ENCODE assay signal across 27 mouse cellular contexts in genomic region chr9:24466649-24467048, GRCm38 (mm10). TPM values are rescaled to one million over a fixed set of nuclear protein-coding genes. Genes with fewer than 3 reads are reported as not detected.
DNase-seq lines count a peak whose midpoint lies in the region; ATAC-seq and TF ChIP-seq lines count a peak whose summit lies in the region.
"Had no signal": no experiment of that assay in that cellular context is flagged by ENCODE, and none has a peak within 500 bp of the region (broad histone marks: within the 10 kb centered on the region; RNA-seq: fewer than 3 reads in every experiment).

No protein-coding gene starts in this region.

- H3K27me3 ChIP-seq in forebrain, embryonic 15.5 days: no peaks in the 10 kb centered on the region
- no peaks in the 10 kb centered on the region for H3K27me3 ChIP-seq in forebrain, embryonic 10.5 days (ENCODE audit: poor library complexity, severe bottlenecking)
- H3K27me3 ChIP-seq: CH12.LX; embryonic facial prominence, embryonic 13.5 days; embryonic facial prominence, embryonic 15.5 days; Patski had no signal

- H3K4me1 ChIP-seq in forebrain, embryonic 15.5 days: peaks cover 19% of the 10 kb centered on the region; the same call in 1 of the 2 replicates
- H3K4me1 ChIP-seq in forebrain, embryonic 10.5 days: no peaks in the 10 kb centered on the region
- H3K4me1 ChIP-seq: embryonic facial prominence, embryonic 13.5 days; embryonic facial prominence, embryonic 15.5 days had no signal

- H3K27ac ChIP-seq in forebrain, embryonic 15.5 days (replicated peaks): peak overlapping the region; percentile 79
- H3K27ac ChIP-seq in forebrain, embryonic 10.5 days: no peak overlapping the region
- peak overlapping the region; percentile 43 for H3K27ac ChIP-seq in layer of hippocampus, adult 2 months
- H3K27ac ChIP-seq: embryonic facial prominence, embryonic 13.5 days; embryonic facial prominence, embryonic 15.5 days had no signal

- 96% methylated on average over 1 of the region's 1 CpGs for WGBS in forebrain, embryonic 15.5 days
- 100% methylated on average over 1 of the region's 1 CpGs for WGBS in forebrain, embryonic 10.5 days

- no peak for DNase-seq in forebrain, embryonic 10.5 days (ENCODE audit: extremely low spot score, low spot score)
- no peak for DNase-seq in frontal cortex, postnatal 14 days (ENCODE audit: low spot score in 2 of 2)
- DNase-seq in layer of hippocampus, adult 2 months (ENCODE audit: low spot score in 2 of 2): peak in 1 of 2 experiments; percentile 16
- DNase-seq in layer of hippocampus, postnatal 14 days (ENCODE audit: low spot score in 2 of 2): no peak
- DNase-seq in right cerebral cortex, adult 18-20 months: peak; percentile 39
- DNase-seq in right cerebral cortex, postnatal 36 days (ENCODE audit: low spot score in 2 of 2): no peak
- DNase-seq: adrenal gland, adult 8-10 months; adrenal gland, postnatal 14 days; adrenal gland, postnatal 36 days; B cell, adult 2 months; cerebellum, adult 11 months; cerebellum, adult 18-20 months; cerebellum, adult 8-10 months; cerebellum, adult 9-11 months; cerebellum, postnatal 14 days; cerebellum, postnatal 36 days; embryo, embryonic 11 days had no signal

- no peak overlapping the region for H3K9ac ChIP-seq in forebrain, embryonic 15.5 days (replicated peaks)
- H3K9ac ChIP-seq: embryonic facial prominence, embryonic 13.5 days; embryonic facial prominence, embryonic 15.5 days had no signal

- H3K9me3 ChIP-seq in forebrain, embryonic 15.5 days: no peaks in the 10 kb centered on the region
- no peaks in the 10 kb centered on the region for H3K9me3 ChIP-seq in forebrain, embryonic 10.5 days
- H3K9me3 ChIP-seq: embryonic facial prominence, embryonic 13.5 days; embryonic facial prominence, embryonic 15.5 days; G1E had no signal

- ATAC-seq in forebrain, embryonic 15.5 days (replicated peaks): 0 out of 2 replicates have a peak, but pooled peaks have one; percentile 20
- ATAC-seq in frontal cortex, adult (ENCODE audit: low TSS enrichment): peak; percentile 81
- ATAC-seq: activated CD4-positive, CD25-positive, alpha-beta regulatory T cell, adult 4 months; CD4-positive, CD25-positive, alpha-beta regulatory T cell, adult 4 months; Patski had no signal

- H3K36me3 ChIP-seq in forebrain, embryonic 15.5 days: no peaks in the 10 kb centered on the region
- peaks cover 11% of the 10 kb centered on the region for H3K36me3 ChIP-seq in forebrain, embryonic 10.5 days (replicated peaks)
- H3K36me3 ChIP-seq: embryonic facial prominence, embryonic 15.5 days had no signal

- H3K4me3 ChIP-seq in forebrain, embryonic 15.5 days: no peak overlapping the region
- no peak overlapping the region for H3K4me3 ChIP-seq in forebrain, embryonic 10.5 days
- H3K4me3 ChIP-seq in layer of hippocampus, adult 2 months: no peak overlapping the region
- H3K4me3 ChIP-seq: embryonic facial prominence, embryonic 13.5 days; embryonic facial prominence, embryonic 15.5 days; erythroblast, embryonic 14.5 days had no signal

- TF ChIP-seq CTCF in layer of hippocampus, adult 2 months (conservative IDR thresholded peaks at IDR 0.05): no peak

- no peak overlapping the region for H3K4me2 ChIP-seq in forebrain, embryonic 15.5 days (replicated peaks)
- H3K4me2 ChIP-seq: embryonic facial prominence, embryonic 13.5 days; embryonic facial prominence, embryonic 15.5 days had no signal

RNA-seq across cellular contexts. Expression of gene Dpy19l1, which starts 36.3 kb away (rescaled TPM):
- polyA plus RNA-seq in forebrain, embryonic 15.5 days (2015; fragmentation: Nextera tagmentation; extraction: Ambion mirVana): 34.7 and 52.8 TPM in 2 replicates
- 9.7 and 10.0 TPM in 2 replicates for polyA plus RNA-seq in forebrain, embryonic 10.5 days (2016; fragmentation: Nextera tagmentation; extraction: Ambion mirVana)
- 10 to 100 TPM; 36.5 to 38.0 TPM for total RNA-seq in layer of hippocampus, adult 2 months (2021)
- 10 to 100 TPM; 27.4 to 30.9 TPM for total RNA-seq in layer of hippocampus, postnatal 14 days (2021)
